Mouse (Mus musculus) monocyte, adult 2 months (primary cell): ENCODE measurements around the gene Tmprss7.
A peak's percentile ranks its signal among the peaks of the same experiment; 100 is the strongest.

ENCODE experiments used
- DNase-seq, 2 experiments: peaks; one replicate each; pipeline ENCODE4 v3.0.0; 2022; ENCODE audit warnings: low spot score in 2 of 2, low read depth in 1 of 2

The Tmprss7 gene

GRCm38 (mm10) chr16:45686833-45687232 is 6.6 kb downstream of the Tmprss7 start:
- no peak for DNase-seq

- DNase-seq = no peak
Observed at GRCm38 (mm10) chr16:45685295-45685694, 8.2 kb downstream of the Tmprss7 start.

GRCm38 (mm10) chr16:45684815-45685214 is 8.6 kb downstream of the Tmprss7 start:
- peak in 1 of 2 experiments; percentile 16 for DNase-seq

- DNase-seq = no peak
Observed at GRCm38 (mm10) chr16:45676462-45676861, 17.0 kb downstream of the Tmprss7 start.

GRCm38 (mm10) chr16:45670005-45670404 is 23.5 kb downstream of the Tmprss7 start:
- no peak for DNase-seq

GRCm38 (mm10) chr16:45668178-45668577 is 25.3 kb downstream of the Tmprss7 start:
- DNase-seq = no peak

GRCm38 (mm10) chr16:45666136-45666535 is 27.3 kb downstream of the Tmprss7 start:
- DNase-seq = no peak

- no peak for DNase-seq
Observed at GRCm38 (mm10) chr16:45662381-45662780, 31.1 kb downstream of the Tmprss7 start.

- no peak for DNase-seq
Observed at GRCm38 (mm10) chr16:45659596-45659995, 33.9 kb downstream of the Tmprss7 start.

GRCm38 (mm10) chr16:45658248-45658647 is 35.2 kb downstream of the Tmprss7 start:
- no peak for DNase-seq

GRCm38 (mm10) chr16:45657574-45658159 is 35.8 kb downstream of the Tmprss7 start:
- no peak for DNase-seq

GRCm38 (mm10) chr16:45654465-45654864 is 39.0 kb downstream of the Tmprss7 start:
- DNase-seq = no peak

GRCm38 (mm10) chr16:45653934-45654332 is 39.5 kb downstream of the Tmprss7 start, which contains the start of gene BC016579:
TSS of gene BC016579 (minus strand) at chr16:45654068.
- no peak for DNase-seq

- DNase-seq = no peak
Observed at GRCm38 (mm10) chr16:45653009-45653933, 40.2 kb downstream of the Tmprss7 start.

- DNase-seq = no peak
Observed at GRCm38 (mm10) chr16:45651497-45651896, 42.0 kb downstream of the Tmprss7 start.

GRCm38 (mm10) chr16:45644380-45644779 is 49.1 kb downstream of the Tmprss7 start:
- no peak for DNase-seq

GRCm38 (mm10) chr16:45643944-45644343 is 49.5 kb downstream of the Tmprss7 start:
- no peak for DNase-seq

GRCm38 (mm10) chr16:45641301-45641700 is 52.2 kb downstream of the Tmprss7 start:
- no peak for DNase-seq

- DNase-seq = no peak
Observed at GRCm38 (mm10) chr16:45640070-45640762, 53.2 kb downstream of the Tmprss7 start.

- no peak for DNase-seq
Observed at GRCm38 (mm10) chr16:45635826-45636225, 57.6 kb downstream of the Tmprss7 start.

- DNase-seq = no peak
Observed at GRCm38 (mm10) chr16:45632420-45632819, 61.0 kb downstream of the Tmprss7 start.
